In genomic region chr3:108639412-108639811, GRCm38 (mm10) we compare ENCODE assay signal across 9 mouse cellular contexts. TPM values are rescaled to one million over a fixed set of nuclear protein-coding genes. Genes with fewer than 3 reads are reported as not detected.
DNase-seq lines count a peak whose midpoint lies in the region; ATAC-seq and TF ChIP-seq lines count a peak whose summit lies in the region.
"Had no signal": no experiment of that assay in that cellular context is flagged by ENCODE, and none has a peak within 500 bp of the region (broad histone marks: within the 10 kb centered on the region; RNA-seq: fewer than 3 reads in every experiment).

No protein-coding gene starts in this region.

- peaks cover 7% of the 10 kb centered on the region; the same call in 1 of the 2 replicates for H3K4me1 ChIP-seq in liver, adult 2 months (ENCODE audit: control insufficient read depth, insufficient read depth, low read length)
- H3K4me1 ChIP-seq in E14TG2a.4 (replicated peaks; ENCODE audit: low read depth, low read length), result no peaks in the 10 kb centered on the region

- no peak overlapping the region for H3K27ac ChIP-seq in liver, adult 2 months (replicated peaks; ENCODE audit: insufficient read depth, low read depth, low read length)

- DNase-seq in CD4-positive, CD25-positive, alpha-beta regulatory T cell, adult 2 months (ENCODE audit: low read depth, low spot score), result peak; percentile 30
- DNase-seq in liver, adult 2 months (ENCODE audit: extremely low read depth, low read depth, low spot score), result peak; percentile 21
- no peak for DNase-seq in liver
- DNase-seq in induced T-regulatory cell, adult 2 months (ENCODE audit: low read depth), result peak; percentile 22
- no peak for DNase-seq in ovary, postnatal 36 days (ENCODE audit: low spot score)
- no peak for DNase-seq in cerebellum, adult 9-10 months
- DNase-seq: kidney, postnatal 14 days had no signal

- TF ChIP-seq POLR2A in liver, adult 2 months (IDR thresholded peaks at IDR 0.05; ENCODE audit: extremely low read depth, insufficient read depth, low read length), result no peak

- no peaks in the 10 kb centered on the region for H3K36me3 ChIP-seq in liver, adult 2 months (ENCODE audit: control insufficient read depth, insufficient read depth, low read length)
- peaks cover 17% of the 10 kb centered on the region for H3K36me3 ChIP-seq in E14TG2a.4 (ENCODE audit: insufficient read depth, low read length)

- H3K4me3 ChIP-seq in liver, adult 2 months (ENCODE audit: insufficient read depth, low read depth, low read length), result no peak overlapping the region
- H3K4me3 ChIP-seq in E14TG2a.4 (replicated peaks; ENCODE audit: low read length), result no peak overlapping the region

- 81% methylated on average over 4 of the region's 4 CpGs for WGBS in liver, adult 2 months

- H3K9me3 ChIP-seq in E14TG2a.4 (ENCODE audit: low read length), result no peaks in the 10 kb centered on the region

- ATAC-seq in CD4-positive, CD25-positive, alpha-beta regulatory T cell, adult 4 months, result no peak

- peak; percentile 36; the same call in 1 of the 2 replicates for TF ChIP-seq CTCF in liver, adult 2 months (IDR thresholded peaks at IDR 0.05; ENCODE audit: low read depth, low read length)
- 0 out of 2 replicates have a peak, but pooled peaks have one; percentile 16 for TF ChIP-seq CTCF in E14TG2a.4 (conservative IDR thresholded peaks at IDR 0.05; ENCODE audit: low read length)

- H3K9ac ChIP-seq in liver, adult 2 months (ENCODE audit: low read depth, low read length), result no peak overlapping the region

- no peaks in the 10 kb centered on the region for H3K27me3 ChIP-seq in liver, adult 2 months (ENCODE audit: control insufficient read depth, insufficient read depth, low read length)
- no peaks in the 10 kb centered on the region for H3K27me3 ChIP-seq in E14TG2a.4 (ENCODE audit: insufficient read depth, low read length)

- H3K79me2 ChIP-seq in liver, adult 2 months (ENCODE audit: control insufficient read depth, insufficient read depth, low read length), result no peaks in the 10 kb centered on the region

RNA-seq across cellular contexts. Expression of gene Clcc1, which starts 14.3 kb away (rescaled TPM):
- polyA plus RNA-seq in CD4-positive, CD25-positive, alpha-beta regulatory T cell, adult 4 months (2017; shearing (Covaris generic)), result 10 to 100 TPM; 69.6 to 75.5 TPM
- total RNA-seq in liver, adult 2 months (2014; rRNA removed), result 83.4 and 96.9 TPM in 2 replicates
- 43.9 and 50.2 TPM in 2 replicates for polyA plus RNA-seq in liver, adult 2 months (2012; rRNA removed)

RNA-seq across cellular contexts. Expression of gene Wdr47, which starts 48.3 kb away (rescaled TPM):
- 1 to 10 TPM; 5.3 to 6.8 TPM for polyA plus RNA-seq in CD4-positive, CD25-positive, alpha-beta regulatory T cell, adult 4 months (2017; shearing (Covaris generic))
- 1.2 and 1.7 TPM in 2 replicates for total RNA-seq in liver, adult 2 months (2014; rRNA removed)
- polyA plus RNA-seq in liver, adult 2 months (2012; rRNA removed), result 0.50 and 0.73 TPM in 2 replicates

Comparison
In these comparisons a context has a peak if more than half of its experiments do, and no peak if none do; other contexts are left out.
1. DNase-seq: peak in CD4-positive, CD25-positive, alpha-beta regulatory T cell, adult 2 months (single experiment), liver, adult 2 months (single experiment) and induced T-regulatory cell, adult 2 months (single experiment); none in liver (single experiment), ovary, postnatal 36 days (single experiment) and cerebellum, adult 9-10 months (single experiment).